Mouse (Mus musculus) adrenal gland (tissue): ENCODE measurements around the gene Taar8c.
"Not testable (repeated sequence)": the region's sequence is repeated elsewhere in the genome, so short reads cannot be mapped to it uniquely, and the experiment has no call there.

Experiments used
- intact Hi-C: fragments of 180-260 bp; cut with DNase I; formaldehyde crosslinking; loops from one replicate; pipeline ENCODE4 v1.15.1; 2025
- long read RNA-seq, 2 experiments: library from polyadenylated mRNA; unstranded; transcript quantifications; one replicate each; pipeline ENCODE4 v2.0.0; 2020; ENCODE audit warnings: borderline replicate concordance in 1 of 2; ENCODE audit not compliant: insufficient replicate concordance in 1 of 2

Taar8c gene
- long read RNA-seq, experiment 1: 0 reads
- long read RNA-seq, experiment 2: 0 reads

- intact Hi-C loops: not testable (repeated sequence)
Measured at GRCm38 (mm10) chr10:24101812-24102211, at the start of gene Taar8c. Gene Taar8c (minus strand): TSS chr10:24101912.

GRCm38 (mm10) chr10:24150086-24150485, 48.4 kb upstream of the Taar8c start:
- intact Hi-C loops: no loop called here

GRCm38 (mm10) chr10:24149135-24149781, 47.5 kb upstream of the Taar8c start, which contains the start of gene Stx7:
Gene Stx7 (plus strand): TSS chr10:24149302.
- intact Hi-C loops: no loop called here

- intact Hi-C loops: no loop called here
Measured at GRCm38 (mm10) chr10:24142735-24143134, 41.0 kb upstream of the Taar8c start.

GRCm38 (mm10) chr10:24138623-24139261, 37.0 kb upstream of the Taar8c start:
- intact Hi-C loops: no loop called here

GRCm38 (mm10) chr10:24134071-24134645, 32.4 kb upstream of the Taar8c start:
- intact Hi-C loops: loop anchor here (5.0 kb wide), 1 partner anchor 322 kb away; no protein-coding TSS in a partner anchor

GRCm38 (mm10) chr10:24133132-24133531, 31.4 kb upstream of the Taar8c start:
- intact Hi-C loops: loop anchor here (5.0 kb wide), 1 partner anchor 321 kb away; no protein-coding TSS in a partner anchor

- intact Hi-C loops: loop anchor here (5.0 kb wide), 1 partner anchor 320 kb away; no protein-coding TSS in a partner anchor
Measured at GRCm38 (mm10) chr10:24132273-24132672, 30.6 kb upstream of the Taar8c start.

- intact Hi-C loops: loop anchor here (5.0 kb wide), 1 partner anchor 319 kb away; no protein-coding TSS in a partner anchor
Measured at GRCm38 (mm10) chr10:24131451-24132262, 29.9 kb upstream of the Taar8c start.

GRCm38 (mm10) chr10:24111116-24111778, 9.5 kb upstream of the Taar8c start:
- intact Hi-C loops: no loop called here

- intact Hi-C loops: not testable (repeated sequence)
Measured at GRCm38 (mm10) chr10:24109434-24109833, 7.7 kb upstream of the Taar8c start, which contains the start of gene Taar9. Gene Taar9 (minus strand): TSS chr10:24109534.

GRCm38 (mm10) chr10:24108236-24108635, 6.5 kb upstream of the Taar8c start:
- intact Hi-C loops: no loop called here

- intact Hi-C loops: no loop called here
Measured at GRCm38 (mm10) chr10:24107747-24108146, 6.0 kb upstream of the Taar8c start.

- intact Hi-C loops: not testable (repeated sequence)
Measured at GRCm38 (mm10) chr10:24103299-24103698, 1.6 kb upstream of the Taar8c start.

- intact Hi-C loops: not testable (repeated sequence)
Measured at GRCm38 (mm10) chr10:24097010-24097409, 4.7 kb downstream of the Taar8c start.

GRCm38 (mm10) chr10:24092194-24092593, 9.5 kb downstream of the Taar8c start, which contains the start of gene Taar8b:
Gene Taar8b (minus strand): TSS chr10:24092294.
- intact Hi-C loops: no loop called here

- intact Hi-C loops: no loop called here
Measured at GRCm38 (mm10) chr10:24087168-24087567, 14.5 kb downstream of the Taar8c start.

- intact Hi-C loops: no loop called here
Measured at GRCm38 (mm10) chr10:24086555-24086954, 15.2 kb downstream of the Taar8c start.

GRCm38 (mm10) chr10:24085936-24086335, 15.8 kb downstream of the Taar8c start:
- intact Hi-C loops: no loop called here

GRCm38 (mm10) chr10:24080166-24080565, 21.5 kb downstream of the Taar8c start:
- intact Hi-C loops: loop anchor here (2.0 to 5.0 kb wide), 2 partner anchors 101 to 268 kb away; no protein-coding TSS in a partner anchor
